Mouse (Mus musculus) embryonic facial prominence, embryonic 14.5 days (tissue): ENCODE measurements at regions not wholly inside any gene's neighbourhood (a gene's known extent, or its start where the extent isn't known, plus 50 kb on each side); places are given as distances from the start of the nearest gene placed in this dataset.

Source experiments
- ATAC-seq: fragments of 200-750 bp; cut with Nextera tagmentation; 2 replicates; pipeline ENCODE4 v1.8.0; 2017; ENCODE audit warnings: low read depth, moderate number of reproducible peaks, moderate TSS enrichment
- DNase-seq: peaks from one replicate; pipeline ENCODE4 v3.0.0-alpha.2; 2015; ENCODE audit warnings: low spot score
- H3K27ac ChIP-seq: fragments of 300-500 bp; sonication (generic); replicated peaks from 2 replicates; pipeline ENCODE4 v1.5.1; 2014; ENCODE audit warnings: low read depth, mild to moderate bottlenecking, low read length, moderate library complexity
- H3K27me3 ChIP-seq: fragments of 300-500 bp; sonication (generic); replicated peaks from 2 replicates; pipeline ENCODE4 v1.6.1; 2014; ENCODE audit warnings: low read length; ENCODE audit not compliant: control insufficient read depth, insufficient read depth
- H3K36me3 ChIP-seq: fragments of 300-500 bp; sonication (generic); 2 replicates; pipeline ENCODE4 v1.6.1; 2014; ENCODE audit warnings: low read length, mixed read lengths; ENCODE audit not compliant: control insufficient read depth, insufficient read depth
- H3K4me1 ChIP-seq: fragments of 300-500 bp; sonication (generic); 2 replicates; pipeline ENCODE4 v1.6.1; 2014; ENCODE audit warnings: antibody characterized with exemption, low read length; ENCODE audit not compliant: control insufficient read depth, insufficient read depth
- H3K4me2 ChIP-seq: fragments of 300-500 bp; sonication (generic); 2 replicates; pipeline ENCODE4 v1.6.1; 2014; ENCODE audit warnings: low read depth, mild to moderate bottlenecking, low read length, moderate library complexity, mixed read lengths
- H3K4me3 ChIP-seq: fragments of 300-500 bp; sonication (generic); 2 replicates; pipeline ENCODE4 v1.5.1; 2014; ENCODE audit warnings: low read depth, mild to moderate bottlenecking, low read length
- H3K9ac ChIP-seq: fragments of 300-500 bp; sonication (generic); 2 replicates; pipeline ENCODE4 v1.6.1; 2014; ENCODE audit warnings: low read depth, mild to moderate bottlenecking, low read length, moderate library complexity, mixed read lengths
- H3K9me3 ChIP-seq: fragments of 300-500 bp; sonication (generic); 2 replicates; pipeline ENCODE4 v1.6.1; 2016; ENCODE audit warnings: low read length; ENCODE audit not compliant: control insufficient read depth
- WGBS: fragments of 180-500 bp; shearing (Covaris S2); extraction: QIAGEN DNeasy Blood & Tissue Kit; methylation state at CpG from one replicate; pipeline ENCODE4 v1.1.7; 2014; 5-methylcytosine and 5-hydroxymethylcytosine counted together

GRCm38 (mm10) chr2:171292579-171292978, 561.0 kb downstream of the Dok5 start:
- Histone ChIP-seq H3K36me3 (no peaks in the 10 kb centered on the region), H3K9me3 (no peaks in the 10 kb centered on the region), H3K9ac (no peak overlapping the region), H3K27me3 (no peaks in the 10 kb centered on the region), H3K4me3 (no peak overlapping the region), H3K27ac (no peak overlapping the region), H3K4me1 (no peaks in the 10 kb centered on the region), H3K4me2 (no peak overlapping the region)
- ATAC-seq = no peak
- DNase-seq = no peak

GRCm38 (mm10) chr2:171285719-171286394, 554.2 kb downstream of the Dok5 start:
- H3K9ac ChIP-seq = no peak overlapping the region
- ATAC-seq (no peak), DNase-seq (no peak)
- no peaks in the 10 kb centered on the region for H3K27me3 ChIP-seq
- H3K4me1 ChIP-seq = no peaks in the 10 kb centered on the region
- WGBS = 32% methylated on average over 6 of the region's 6 CpGs
- H3K27ac ChIP-seq = no peak overlapping the region
- no peaks in the 10 kb centered on the region for H3K36me3 ChIP-seq
- H3K4me3 ChIP-seq = no peak overlapping the region
- H3K9me3 ChIP-seq = 0 out of 2 replicates have a peak, but pooled peaks cover 10% of the 10 kb centered on the region
- no peak overlapping the region for H3K4me2 ChIP-seq

GRCm38 (mm10) chr2:171280132-171280531, 548.5 kb downstream of the Dok5 start:
- peak; percentile 45 for DNase-seq
- 0 out of 2 replicates have a peak, but pooled peaks cover 10% of the 10 kb centered on the region for H3K9me3 ChIP-seq

GRCm38 (mm10) chr2:171279319-171279718, 547.7 kb downstream of the Dok5 start:
- ATAC-seq = no peak
- H3K36me3 ChIP-seq = no peaks in the 10 kb centered on the region

More at GRCm38 (mm10) chr2:171280132-171280531, 548.5 kb downstream of the Dok5 start:
- Histone ChIP-seq H3K27me3 (no peaks in the 10 kb centered on the region), H3K4me2 (no peak overlapping the region), H3K4me1 (no peaks in the 10 kb centered on the region), H3K36me3 (no peaks in the 10 kb centered on the region), H3K27ac (no peak overlapping the region), H3K4me3 (no peak overlapping the region), H3K9ac (no peak overlapping the region)
- ATAC-seq = no peak; the same call in 1 of the 2 replicates
- 75% methylated on average over 3 of the region's 3 CpGs for WGBS

GRCm38 (mm10) chr2:171253194-171253593, 521.6 kb downstream of the Dok5 start:
- Histone ChIP-seq H3K4me3 (no peak overlapping the region), H3K4me2 (no peak overlapping the region), H3K36me3 (no peaks in the 10 kb centered on the region), H3K9ac (no peak overlapping the region), H3K9me3 (no peaks in the 10 kb centered on the region), H3K27ac (no peak overlapping the region), H3K4me1 (no peaks in the 10 kb centered on the region), H3K27me3 (no peaks in the 10 kb centered on the region)
- DNase-seq (no peak), ATAC-seq (no peak)
- 49% methylated on average over 10 of the region's 10 CpGs for WGBS

More at GRCm38 (mm10) chr2:171279319-171279718, 547.7 kb downstream of the Dok5 start:
- H3K9ac ChIP-seq = no peak overlapping the region
- DNase-seq = no peak
- H3K9me3 ChIP-seq = 0 out of 2 replicates have a peak, but pooled peaks cover 10% of the 10 kb centered on the region
- no peak overlapping the region for H3K27ac ChIP-seq
- H3K4me3 ChIP-seq = no peak overlapping the region
- no peaks in the 10 kb centered on the region for H3K27me3 ChIP-seq
- no peak overlapping the region for H3K4me2 ChIP-seq
- H3K4me1 ChIP-seq = no peaks in the 10 kb centered on the region
- 85% methylated on average over 3 of the region's 3 CpGs for WGBS

- H3K4me3 ChIP-seq = no peak overlapping the region
- WGBS = 71% methylated on average over 4 of the region's 4 CpGs
- no peaks in the 10 kb centered on the region for H3K27me3 ChIP-seq
- no peaks in the 10 kb centered on the region for H3K36me3 ChIP-seq
- no peaks in the 10 kb centered on the region for H3K4me1 ChIP-seq
- no peaks in the 10 kb centered on the region for H3K9me3 ChIP-seq
- H3K9ac ChIP-seq = no peak overlapping the region
- H3K27ac ChIP-seq = no peak overlapping the region
- DNase-seq = no peak
- no peak for ATAC-seq
- H3K4me2 ChIP-seq = no peak overlapping the region
Measured at GRCm38 (mm10) chr2:171245391-171245790, 513.8 kb downstream of the Dok5 start.

GRCm38 (mm10) chr2:171242356-171242755, 510.7 kb downstream of the Dok5 start:
- Histone ChIP-seq H3K27me3 (no peaks in the 10 kb centered on the region), H3K4me2 (no peak overlapping the region), H3K36me3 (no peaks in the 10 kb centered on the region), H3K9me3 (no peaks in the 10 kb centered on the region), H3K4me1 (no peaks in the 10 kb centered on the region), H3K27ac (no peak overlapping the region), H3K4me3 (no peak overlapping the region), H3K9ac (no peak overlapping the region)
- ATAC-seq (no peak), DNase-seq (no peak)
- 64% methylated on average over 5 of the region's 5 CpGs for WGBS

GRCm38 (mm10) chr2:171237276-171237960, 505.8 kb downstream of the Dok5 start:
- no peak overlapping the region for H3K4me2 ChIP-seq
- H3K27ac ChIP-seq = no peak overlapping the region
- DNase-seq (no peak), ATAC-seq (no peak)
- no peak overlapping the region for H3K4me3 ChIP-seq
- no peak overlapping the region for H3K9ac ChIP-seq
- H3K4me1 ChIP-seq = no peaks in the 10 kb centered on the region
- no peaks in the 10 kb centered on the region for H3K36me3 ChIP-seq
- no peaks in the 10 kb centered on the region for H3K9me3 ChIP-seq
- 64% methylated on average over 8 of the region's 8 CpGs for WGBS
- H3K27me3 ChIP-seq = no peaks in the 10 kb centered on the region

GRCm38 (mm10) chr2:171232812-171233211, 501.2 kb downstream of the Dok5 start:
- DNase-seq = no peak
- H3K4me1 ChIP-seq = no peaks in the 10 kb centered on the region
- no peaks in the 10 kb centered on the region for H3K27me3 ChIP-seq
- H3K9ac ChIP-seq = no peak overlapping the region
- no peak overlapping the region for H3K4me3 ChIP-seq
- H3K4me2 ChIP-seq = no peak overlapping the region
- H3K27ac ChIP-seq = no peak overlapping the region
- ATAC-seq = no peak
- H3K9me3 ChIP-seq = no peaks in the 10 kb centered on the region
- no peaks in the 10 kb centered on the region for H3K36me3 ChIP-seq
